Mouse (Mus musculus): ENCODE measurements around the gene Tstd2. TPM values are rescaled to one million over a fixed set of nuclear protein-coding genes. Genes with fewer than 3 reads are reported as not detected.

Tstd2 gene
- total RNA-seq, 2 experiments from 2014 or later, result 17.8 to 18.6 TPM

- intact Hi-C loops (cut with DNase I), result no loop called here
- Histone ChIP-seq H3K27ac (no peak overlapping the region), H3K4me3 (no peak overlapping the region)
- no peak for TF ChIP-seq CTCF (IDR thresholded peaks at IDR 0.05)
- no peak for DNase-seq (ENCODE audit: extremely low spot score in 1 of 2, low spot score in 2 of 2)
Measured at GRCm38 (mm10) chr4:46151903-46152544, 13.5 kb upstream of the Tstd2 start.

DNA sequence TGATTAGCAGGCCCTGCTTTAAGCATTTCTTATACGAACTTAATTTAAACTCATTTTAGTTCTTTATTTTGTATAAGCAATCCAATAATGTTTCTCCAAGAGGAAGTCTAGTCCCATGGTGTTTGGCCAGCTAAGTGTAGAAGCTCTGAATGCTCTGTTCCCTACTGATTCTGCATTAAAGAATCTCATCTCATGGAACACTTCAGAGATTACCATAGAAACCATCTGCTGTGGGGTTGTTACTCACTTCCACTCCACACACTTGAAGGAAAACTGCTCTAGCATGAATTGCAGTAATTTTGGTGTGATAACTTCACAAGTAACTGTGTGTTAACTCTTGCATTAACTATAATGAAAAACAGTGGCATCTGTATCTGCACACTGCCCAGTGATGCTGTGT lies 8.4 kb upstream of the Tstd2 start:
- TF ChIP-seq CTCF (IDR thresholded peaks at IDR 0.05), result no peak
- H3K27ac ChIP-seq, result no peak overlapping the region
- H3K4me3 ChIP-seq, result no peak overlapping the region
- DNase-seq (ENCODE audit: extremely low spot score in 1 of 2, low spot score in 2 of 2), result no peak
- intact Hi-C loops (cut with DNase I), result no loop called here

- TF ChIP-seq CTCF (IDR thresholded peaks at IDR 0.05), result peak; percentile 39
- Histone ChIP-seq H3K4me3 (no peak overlapping the region), H3K27ac (no peak overlapping the region)
- intact Hi-C loops (cut with DNase I), result no loop called here
- no peak for DNase-seq (ENCODE audit: extremely low spot score in 1 of 2, low spot score in 2 of 2)
Measured at GRCm38 (mm10) chr4:46144323-46144722, 5.8 kb upstream of the Tstd2 start.

DNA sequence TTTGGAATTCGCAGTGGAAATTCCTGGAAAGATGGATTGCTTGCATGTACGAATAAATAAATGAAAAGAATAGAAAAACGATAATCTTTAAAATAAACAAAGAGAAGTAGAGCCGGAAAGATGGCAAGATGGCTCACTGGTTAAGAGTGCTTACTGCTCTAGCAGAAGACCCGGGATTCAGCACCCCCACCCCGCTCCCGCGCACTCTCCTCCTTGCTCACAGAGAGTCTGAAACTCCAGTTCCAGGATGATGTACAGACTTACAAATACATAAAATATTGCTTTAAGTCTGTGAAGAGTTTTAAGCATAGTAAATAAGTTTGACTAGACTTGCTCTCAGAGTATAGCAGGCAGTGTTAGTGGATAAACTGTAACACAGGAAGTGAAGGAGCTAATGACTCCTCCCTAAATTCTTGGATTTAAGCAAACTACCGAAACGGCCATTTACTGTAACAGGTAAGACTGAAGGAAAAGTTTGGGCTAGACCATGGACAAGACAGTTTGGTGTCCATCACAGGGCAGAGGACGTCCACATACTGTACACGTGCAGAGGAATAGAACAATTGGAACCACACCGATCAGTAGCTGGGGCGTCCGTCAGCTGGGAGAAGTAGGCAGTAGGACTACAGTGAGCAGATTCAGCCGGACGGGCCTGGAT lies 736 bp downstream of the Tstd2 start:
- no peak for TF ChIP-seq CTCF (IDR thresholded peaks at IDR 0.05)
- peak overlapping the region; percentile 90 for H3K4me3 ChIP-seq
- intact Hi-C loops (cut with DNase I), result no loop called here
- peak overlapping the region; percentile 97 for H3K27ac ChIP-seq
- DNase-seq (ENCODE audit: extremely low spot score in 1 of 2, low spot score in 2 of 2), result no peak

DNA sequence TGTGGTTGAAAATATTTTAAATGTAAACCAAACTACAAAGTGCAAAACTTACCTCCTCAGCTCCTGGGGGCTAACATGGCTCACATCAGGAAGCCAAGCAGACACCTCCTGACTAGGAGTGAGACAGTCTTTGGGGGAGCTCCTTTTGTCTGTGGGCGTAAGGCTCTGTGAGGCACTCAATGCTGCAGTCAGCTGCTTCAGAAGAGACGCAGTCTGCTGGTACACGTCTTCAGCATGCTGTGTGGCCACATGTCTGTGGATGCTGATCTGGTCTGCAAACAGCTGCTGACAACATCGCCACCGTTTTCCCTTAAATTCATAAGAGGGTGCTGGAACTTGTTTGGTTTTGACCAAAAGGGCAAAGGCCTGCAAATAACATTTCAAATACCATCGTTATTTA lies 6.7 kb downstream of the Tstd2 start:
- intact Hi-C loops (cut with DNase I), result no loop called here
- Histone ChIP-seq H3K4me3 (no peak overlapping the region), H3K27ac (no peak overlapping the region)
- no peak for DNase-seq (ENCODE audit: extremely low spot score in 1 of 2, low spot score in 2 of 2)
- no peak for TF ChIP-seq CTCF (IDR thresholded peaks at IDR 0.05)

DNA sequence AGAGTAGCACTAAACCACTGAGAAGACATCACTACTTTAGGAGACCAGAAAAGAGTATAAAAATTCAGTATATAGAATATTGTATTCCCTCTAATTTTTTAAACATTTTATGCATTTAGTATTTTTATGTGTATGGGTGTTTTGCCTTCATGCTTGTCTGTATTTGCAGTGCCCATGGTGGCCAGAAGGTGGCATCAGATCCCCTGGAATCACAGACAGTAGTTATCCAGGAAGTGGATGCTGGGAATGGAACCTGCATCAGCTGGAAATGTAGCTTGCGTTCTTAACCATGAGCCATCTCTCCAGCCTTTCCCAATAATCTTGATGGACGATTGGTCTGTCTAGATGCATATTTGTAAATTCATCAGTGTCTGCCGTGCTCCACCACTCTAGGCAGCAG lies 8.3 kb downstream of the Tstd2 start:
- intact Hi-C loops (cut with DNase I), result no loop called here
- Histone ChIP-seq H3K27ac (no peak overlapping the region), H3K4me3 (no peak overlapping the region)
- DNase-seq (ENCODE audit: extremely low spot score in 1 of 2, low spot score in 2 of 2), result peak in 1 of 2 experiments; percentile 35
- TF ChIP-seq CTCF (IDR thresholded peaks at IDR 0.05), result peak; percentile 70

DNA sequence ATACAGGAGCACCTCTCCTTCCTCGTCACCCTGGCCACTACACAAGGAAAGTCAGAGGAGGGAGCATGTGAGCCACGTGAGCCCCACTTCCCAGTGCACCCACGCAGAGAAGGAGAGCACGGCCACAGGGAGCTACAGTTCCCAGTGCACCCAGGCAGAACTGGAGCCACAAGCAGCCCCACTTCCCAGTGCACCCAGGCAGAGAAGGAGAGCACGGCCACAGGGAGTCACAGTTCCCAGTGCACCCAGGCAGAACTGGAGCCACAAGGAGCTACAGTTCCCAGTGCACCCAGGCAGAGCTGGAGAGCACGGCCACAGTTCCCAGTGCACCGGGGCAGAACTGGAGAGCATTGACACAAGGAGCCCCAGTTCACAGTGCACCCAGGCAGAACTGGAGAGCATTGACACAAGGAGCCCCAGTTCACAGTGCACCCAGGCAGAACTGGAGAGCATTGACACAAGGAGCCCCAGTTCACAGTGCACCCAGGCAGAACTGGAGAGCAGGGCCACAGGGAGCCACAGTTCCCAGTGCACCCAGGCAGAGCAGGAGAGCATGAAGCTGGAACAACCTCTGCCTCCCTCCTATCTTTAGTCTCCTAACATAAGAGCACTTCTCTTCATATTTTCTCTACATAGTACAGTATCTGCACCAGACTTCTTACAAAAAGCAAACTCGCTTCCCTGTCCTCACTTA lies 9.0 kb downstream of the Tstd2 start:
- intact Hi-C loops (cut with DNase I), result loop anchor here (5.0 to 10.0 kb wide), 2 partner anchors 87 to 715 kb away; no protein-coding TSS in a partner anchor
- DNase-seq (ENCODE audit: extremely low spot score in 1 of 2, low spot score in 2 of 2), result no peak
- TF ChIP-seq CTCF (IDR thresholded peaks at IDR 0.05), result no peak
- Histone ChIP-seq H3K27ac (no peak overlapping the region), H3K4me3 (no peak overlapping the region)

- H3K4me3 ChIP-seq, result no peak overlapping the region
- peak; percentile 75 to 84 for DNase-seq (ENCODE audit: extremely low spot score in 1 of 2, low spot score in 2 of 2)
- intact Hi-C loops (cut with DNase I), result loop anchor here (1.0 to 10.0 kb wide), 4 partner anchors 84 to 712 kb away; no protein-coding TSS in a partner anchor
- H3K27ac ChIP-seq, result no peak overlapping the region
- peak; percentile 99 for TF ChIP-seq CTCF (IDR thresholded peaks at IDR 0.05)
Measured at GRCm38 (mm10) chr4:46126541-46126940, 12.0 kb downstream of the Tstd2 start.

DNA sequence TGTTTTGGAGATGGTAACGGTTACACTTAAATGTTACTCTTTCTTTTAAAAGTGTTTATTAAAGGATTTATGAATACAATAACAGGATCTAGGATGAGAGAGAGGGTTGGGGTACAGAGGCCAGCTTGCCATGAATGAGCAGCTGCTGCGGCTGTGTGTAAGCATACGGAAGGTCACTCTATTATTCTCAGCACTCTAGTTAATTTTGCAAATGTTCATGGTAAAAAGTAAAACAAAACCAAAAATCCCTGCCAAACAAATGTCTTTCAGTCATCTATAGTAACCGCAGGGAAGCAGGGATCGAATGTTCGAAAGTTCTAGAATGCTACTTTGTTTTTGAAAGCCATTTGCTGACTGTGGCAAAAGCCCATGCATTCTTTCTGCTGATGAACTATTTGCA lies 15.1 kb downstream of the Tstd2 start:
- no peak for DNase-seq (ENCODE audit: extremely low spot score in 1 of 2, low spot score in 2 of 2)
- TF ChIP-seq CTCF (IDR thresholded peaks at IDR 0.05), result no peak
- intact Hi-C loops (cut with DNase I), result loop anchor here (10.0 kb wide), 1 partner anchor 709 kb away; no protein-coding TSS in a partner anchor
- H3K27ac ChIP-seq, result no peak overlapping the region
- H3K4me3 ChIP-seq, result no peak overlapping the region

DNA sequence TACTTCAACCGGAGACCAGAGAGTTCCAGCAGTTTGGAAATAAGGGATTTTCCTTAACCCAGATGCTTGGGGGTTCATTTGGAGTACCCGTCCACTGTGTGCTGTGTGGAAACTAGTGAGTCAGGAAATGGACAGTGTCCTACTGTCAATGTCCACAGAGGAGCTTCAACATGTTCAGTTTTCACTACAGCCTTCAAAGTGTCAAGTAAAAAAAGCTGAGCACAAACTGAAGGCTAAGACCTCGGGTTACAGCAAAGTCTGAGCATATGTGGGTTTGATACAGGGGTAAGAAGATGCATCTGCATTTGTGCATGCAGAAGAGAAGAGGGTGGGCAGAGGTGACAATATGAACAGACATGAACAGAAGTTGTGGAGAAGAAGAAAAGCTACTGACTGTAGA lies 17.7 kb downstream of the Tstd2 start:
- DNase-seq (ENCODE audit: extremely low spot score in 1 of 2, low spot score in 2 of 2), result no peak
- no peak overlapping the region for H3K27ac ChIP-seq
- no peak for TF ChIP-seq CTCF (IDR thresholded peaks at IDR 0.05)
- intact Hi-C loops (cut with DNase I), result loop anchor here (10.0 kb wide), 1 partner anchor 706 kb away; no protein-coding TSS in a partner anchor
- H3K4me3 ChIP-seq, result no peak overlapping the region

GRCm38 (mm10) chr4:46119514-46120094 lies 18.9 kb downstream of the Tstd2 start:
- no peak; the same call in 1 of the 2 replicates for TF ChIP-seq CTCF (IDR thresholded peaks at IDR 0.05)
- intact Hi-C loops (cut with DNase I), result loop anchor here (10.0 kb wide), 1 partner anchor 705 kb away; no protein-coding TSS in a partner anchor
- Histone ChIP-seq H3K4me3 (no peak overlapping the region), H3K27ac (no peak overlapping the region)
- DNase-seq (ENCODE audit: extremely low spot score in 1 of 2, low spot score in 2 of 2), result no peak

DNA sequence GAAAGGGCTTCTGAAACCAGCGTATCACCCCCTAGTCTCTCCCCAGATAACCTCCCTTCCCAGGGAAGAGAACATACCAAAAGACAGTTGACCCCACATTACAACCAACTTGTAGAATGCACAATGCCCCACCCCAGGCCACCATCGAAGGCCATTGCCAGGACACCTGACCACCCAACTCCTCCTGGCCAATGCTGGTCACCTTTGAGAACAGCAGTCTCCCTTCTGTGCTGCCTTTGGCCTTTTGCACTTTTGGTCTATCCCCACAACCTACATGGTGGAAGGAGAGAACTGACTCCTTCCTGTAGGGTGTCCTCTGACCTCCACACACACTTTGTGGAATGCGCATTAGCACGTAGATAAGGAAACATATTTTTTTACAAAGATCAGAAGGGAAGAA lies 21.0 kb downstream of the Tstd2 start:
- intact Hi-C loops (cut with DNase I), result no loop called here
- H3K27ac ChIP-seq, result no peak overlapping the region
- DNase-seq (ENCODE audit: extremely low spot score in 1 of 2, low spot score in 2 of 2), result no peak
- no peak overlapping the region for H3K4me3 ChIP-seq
- no peak for TF ChIP-seq CTCF (IDR thresholded peaks at IDR 0.05)
